Mouse (Mus musculus): ENCODE measurements around the gene Map1a. TPM values are rescaled to one million over a fixed set of nuclear protein-coding genes. Genes with fewer than 3 reads are reported as not detected.

Gene Map1a
- total RNA-seq, 2 experiments from 2014 or later: 10.8 to 13.3 TPM

DNA sequence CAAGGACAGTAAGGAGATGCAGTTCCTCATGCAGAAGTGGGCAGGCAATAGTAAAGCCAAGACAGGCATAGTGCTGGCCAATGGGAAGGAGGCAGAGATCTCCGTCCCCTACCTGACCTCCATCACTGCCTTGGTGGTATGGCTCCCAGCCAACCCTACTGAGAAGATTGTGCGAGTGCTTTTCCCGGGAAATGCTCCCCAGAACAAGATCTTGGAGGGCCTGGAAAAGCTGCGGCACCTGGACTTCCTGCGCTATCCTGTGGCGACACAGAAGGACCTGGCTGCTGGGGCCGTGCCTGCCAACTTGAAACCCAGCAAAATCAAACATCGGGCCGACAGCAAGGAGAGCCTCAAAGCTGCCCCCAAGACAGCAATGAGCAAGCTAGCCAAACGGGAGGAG, 10.6 kb downstream of the Map1a start:
- no peak for DNase-seq (ENCODE audit: low spot score in 2 of 2)

GRCm38 (mm10) chr2:121308997-121309416, 19.6 kb downstream of the Map1a start:
- no peak for DNase-seq (ENCODE audit: low spot score in 2 of 2)

DNA sequence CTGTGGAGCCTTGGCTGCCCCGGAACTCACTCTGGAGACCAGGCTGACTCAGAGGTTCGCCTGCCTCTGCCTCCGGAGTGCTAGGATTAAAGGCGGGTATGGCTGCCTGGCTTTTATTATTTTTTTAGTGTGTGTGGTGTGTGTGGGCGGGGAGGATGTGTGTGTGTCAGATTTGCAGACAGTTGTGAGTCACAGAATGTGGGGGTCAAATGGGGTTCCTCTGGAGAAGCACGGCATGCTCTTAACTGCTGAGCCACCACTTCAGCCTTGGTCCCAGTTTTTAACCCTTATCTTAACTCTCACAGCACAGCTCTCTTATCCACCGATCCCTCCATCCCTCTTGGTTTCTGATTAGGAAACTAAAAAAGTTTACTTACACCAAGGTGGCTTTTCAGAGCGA, 26.9 kb downstream of the Map1a start:
- no peak for DNase-seq (ENCODE audit: low spot score in 2 of 2)

DNA sequence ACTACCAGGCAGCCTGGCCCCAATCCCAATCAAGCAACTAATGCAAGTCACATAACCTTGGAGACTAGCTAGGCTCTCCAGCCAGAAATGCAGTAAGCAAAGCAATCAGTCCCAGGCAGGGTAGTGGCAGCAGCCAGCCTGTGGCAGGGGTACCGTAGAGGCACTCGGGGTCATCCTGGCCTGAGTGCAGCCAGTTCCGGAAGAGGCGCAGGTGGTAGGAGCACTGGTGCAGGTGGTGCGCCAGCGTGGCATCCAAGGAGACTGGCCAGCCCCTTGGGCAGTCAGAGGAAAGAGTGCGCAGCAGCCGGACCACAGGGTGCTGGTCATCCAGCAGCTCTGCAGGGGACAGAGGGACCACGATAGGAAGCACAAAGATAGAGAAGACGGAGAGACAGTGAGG, 33.6 kb downstream of the Map1a start:
- no peak for DNase-seq (ENCODE audit: low spot score in 2 of 2)

GRCm38 (mm10) chr2:121323693-121324470, 34.5 kb downstream of the Map1a start:
- DNase-seq (ENCODE audit: low spot score in 2 of 2): no peak

DNA sequence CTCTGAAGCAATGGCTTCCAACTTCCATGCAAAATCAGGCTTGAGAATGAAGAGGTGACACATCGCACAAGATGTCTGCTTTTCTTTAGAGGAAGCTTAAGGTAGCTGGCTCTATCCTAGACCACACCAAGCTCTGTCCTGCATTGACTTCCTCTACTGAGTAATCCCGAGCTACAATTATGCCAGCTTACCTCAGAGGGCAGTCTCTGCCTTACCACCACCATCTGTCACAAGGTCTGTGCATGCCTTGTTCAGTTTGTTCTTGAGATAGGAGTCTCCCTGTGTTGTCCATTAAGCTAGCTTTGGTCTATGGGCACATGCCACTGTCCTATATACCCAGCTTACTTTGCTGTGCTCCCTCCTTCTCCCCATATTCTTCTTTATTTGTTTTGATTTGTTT, 40.1 kb downstream of the Map1a start:
- DNase-seq (ENCODE audit: low spot score in 2 of 2): no peak

DNA sequence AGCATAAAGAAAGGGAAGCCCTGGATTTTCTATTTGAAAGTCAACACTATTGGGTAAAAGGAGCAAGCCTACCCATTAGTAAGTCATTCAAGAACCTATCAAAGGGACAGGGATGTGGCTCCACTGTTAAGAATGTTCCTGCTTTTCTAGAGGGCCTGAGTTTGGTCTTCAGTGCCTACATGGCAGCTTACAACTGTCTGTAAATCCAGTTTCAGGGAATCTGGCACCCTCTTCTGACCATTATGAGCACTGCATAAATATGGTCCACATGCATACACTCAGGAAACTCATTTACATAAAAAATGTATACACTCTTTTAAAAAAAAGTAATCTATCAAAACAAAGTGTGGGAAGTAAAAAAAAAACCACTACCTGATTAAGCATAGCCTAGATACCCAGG, 49.7 kb downstream of the Map1a start:
- DNase-seq (ENCODE audit: low spot score in 2 of 2): no peak

DNA sequence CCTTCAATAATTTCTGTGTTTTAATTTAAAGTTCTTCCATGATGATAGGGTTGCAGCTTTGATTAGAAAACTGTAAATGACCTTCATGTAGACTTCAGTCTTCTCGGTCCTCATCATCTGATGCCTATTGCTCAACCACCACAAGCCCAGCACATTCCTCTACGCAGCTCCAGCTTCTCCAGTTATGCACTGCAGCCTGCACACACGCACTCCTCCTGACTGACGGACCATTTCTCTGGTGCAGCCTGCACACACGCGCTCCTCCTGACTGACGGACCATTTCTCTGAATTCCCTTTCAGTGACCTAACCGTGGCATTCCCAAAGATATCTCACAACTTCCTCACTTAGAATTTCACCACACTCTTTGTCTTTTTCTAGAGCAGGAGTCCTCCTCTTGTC, 63.8 kb downstream of the Map1a start:
- no peak for DNase-seq (ENCODE audit: low spot score in 2 of 2)

- no peak for DNase-seq (ENCODE audit: low spot score in 2 of 2)
Measured at GRCm38 (mm10) chr2:121354378-121354777, 65.0 kb downstream of the Map1a start.

GRCm38 (mm10) chr2:121354820-121355592, 65.6 kb downstream of the Map1a start, which contains the start of gene Ppip5k1:
Ppip5k1 (minus strand) TSS chr2:121355396.
- DNase-seq (ENCODE audit: low spot score in 2 of 2): peak; percentile 83 to 94

DNA sequence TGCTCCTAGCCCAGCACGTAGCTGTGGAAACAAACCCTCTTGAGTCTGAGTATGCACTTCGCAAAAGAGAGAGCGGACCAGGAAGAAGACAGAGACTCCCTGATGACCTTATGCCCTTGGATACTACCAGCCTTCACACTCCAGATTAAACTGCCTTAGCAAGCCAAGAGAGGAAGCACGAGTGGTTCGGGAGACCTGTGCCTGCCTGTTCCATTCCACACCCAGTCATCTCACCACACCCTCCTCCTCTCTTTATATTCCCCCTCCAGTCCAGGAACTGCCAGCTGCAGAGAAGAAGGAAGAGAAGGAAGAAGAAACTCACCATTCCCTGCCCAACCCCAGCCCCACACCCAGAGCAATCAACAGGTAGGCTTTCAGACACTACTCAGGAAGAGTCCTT, 68.1 kb downstream of the Map1a start, which contains the start of gene Ckmt1:
TSS of gene Ckmt1 (plus strand) at position 221 of the 400 bp plus-strand sequence.
- DNase-seq (ENCODE audit: low spot score in 2 of 2): no peak

DNA sequence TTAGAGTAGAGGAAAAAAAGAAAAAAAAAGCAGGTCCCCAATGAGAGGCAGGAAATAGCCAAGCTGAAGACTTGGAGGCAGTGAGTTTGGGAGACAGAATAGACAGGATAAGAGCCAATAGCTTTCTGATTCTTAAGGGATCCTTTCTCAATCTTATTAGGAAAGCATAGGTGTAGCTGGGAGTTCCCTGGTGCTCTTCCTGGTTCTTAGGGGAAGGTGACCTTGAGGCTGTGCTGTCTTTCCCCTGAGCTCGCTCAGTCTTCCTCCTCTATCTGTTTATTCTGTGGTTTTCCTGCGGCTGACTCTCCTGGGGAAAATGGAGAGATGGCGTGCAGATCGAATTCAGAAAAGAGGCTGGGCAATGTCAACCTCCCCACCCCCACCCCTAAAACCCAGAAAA, 68.6 kb downstream of the Map1a start:
- DNase-seq (ENCODE audit: low spot score in 2 of 2): no peak

GRCm38 (mm10) chr2:121358381-121358780, 69.0 kb downstream of the Map1a start:
- DNase-seq (ENCODE audit: low spot score in 2 of 2): peak in 1 of 2 experiments; percentile 14

DNA sequence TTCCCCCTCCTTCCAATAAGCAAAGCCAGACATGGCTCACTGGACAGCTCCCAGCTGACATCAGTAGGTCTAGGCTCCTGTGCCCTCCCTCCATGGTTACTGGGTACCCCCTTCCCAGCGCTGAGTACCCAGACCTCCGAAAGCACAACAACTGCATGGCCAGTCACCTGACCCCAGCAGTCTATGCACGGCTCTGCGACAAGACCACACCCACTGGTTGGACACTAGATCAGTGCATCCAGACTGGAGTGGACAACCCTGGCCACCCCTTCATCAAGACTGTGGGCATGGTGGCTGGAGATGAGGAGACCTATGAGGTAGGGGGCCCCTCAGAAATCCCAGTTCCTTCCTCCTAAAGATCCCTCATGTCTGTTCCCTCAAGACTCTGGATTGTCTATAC, 70.1 kb downstream of the Map1a start:
- no peak for DNase-seq (ENCODE audit: low spot score in 2 of 2)

Other genes starting within 250 kb of the Map1a start
- gene Tgm5, start 203.8 kb upstream of the Map1a start, total RNA-seq (2021): under 1 TPM; 0.25 to 0.50 TPM
- under 1 TPM in 1 of 2 experiments, not detected in 1; 0.17 TPM for gene Tgm7, start 179.8 kb upstream of the Map1a start, total RNA-seq (2021)
- gene Adal, start 149.2 kb upstream of the Map1a start, total RNA-seq (2021): 10 to 100 TPM; 17.5 to 17.9 TPM
- 1 to 10 TPM; 9.5 to 9.9 TPM for gene Lcmt2, start 148.9 kb upstream of the Map1a start, total RNA-seq (2021)
- 10 to 100 TPM; 38.6 to 47.7 TPM for gene Tubgcp4, start 118.9 kb upstream of the Map1a start, total RNA-seq (2021)
- gene Zscan29, start 118.5 kb upstream of the Map1a start, total RNA-seq (2021): 10 to 100 TPM; 18.5 to 20.0 TPM
- gene Trp53bp1, start 18.2 kb upstream of the Map1a start, total RNA-seq (2021): 100 to 1,000 TPM in 1 of 2 experiments, 10 to 100 TPM in 1; 99.2 to 105 TPM
- gene Ppip5k1, start 65.8 kb downstream of the Map1a start, total RNA-seq (2021): 10 to 100 TPM; 26.1 to 28.0 TPM
- gene Ckmt1, start 68.1 kb downstream of the Map1a start, total RNA-seq (2021): 10 to 100 TPM; 10.5 to 15.2 TPM
- not detected for gene Strc, start 97.6 kb downstream of the Map1a start, total RNA-seq (2021)
- gene Pdia3, start 124.2 kb downstream of the Map1a start, total RNA-seq (2021): 100 to 1,000 TPM; 400 to 403 TPM
- gene Catsper2, start 124.2 kb downstream of the Map1a start, total RNA-seq (2021): 1 to 10 TPM; 3.9 to 5.3 TPM
- 1 to 10 TPM; 1.3 to 2.0 TPM for gene Ell3, start 154.7 kb downstream of the Map1a start, total RNA-seq (2021)
- gene Serf2, start 159.6 kb downstream of the Map1a start, total RNA-seq (2021): 100 to 1,000 TPM; 285 to 301 TPM
- 10 to 100 TPM; 35.6 to 40.2 TPM for gene Hypk, start 163.7 kb downstream of the Map1a start, total RNA-seq (2021)
- 1 to 10 TPM in 1 of 2 experiments, under 1 TPM in 1; 0.54 to 1.0 TPM for gene Serinc4, start 167.2 kb downstream of the Map1a start, total RNA-seq (2021)
- gene Mfap1b, start 184.5 kb downstream of the Map1a start, total RNA-seq (2021): 10 to 100 TPM; 28.5 to 31.8 TPM
- gene Mfap1a, start 217.1 kb downstream of the Map1a start, total RNA-seq (2021): 10 to 100 TPM; 29.0 to 32.5 TPM
- 10 to 100 TPM; 12.0 to 13.6 TPM for gene Wdr76, start 217.1 kb downstream of the Map1a start, total RNA-seq (2021)